Mouse (Mus musculus): Measurements from ENCODE around the gene Pdcl2. TPM values are rescaled to one million over a fixed set of nuclear protein-coding genes. Genes with fewer than 3 reads are reported as not detected.

The Pdcl2 gene
- total RNA-seq, 1 experiment from 2014 or later: 1.3 TPM

DNA sequence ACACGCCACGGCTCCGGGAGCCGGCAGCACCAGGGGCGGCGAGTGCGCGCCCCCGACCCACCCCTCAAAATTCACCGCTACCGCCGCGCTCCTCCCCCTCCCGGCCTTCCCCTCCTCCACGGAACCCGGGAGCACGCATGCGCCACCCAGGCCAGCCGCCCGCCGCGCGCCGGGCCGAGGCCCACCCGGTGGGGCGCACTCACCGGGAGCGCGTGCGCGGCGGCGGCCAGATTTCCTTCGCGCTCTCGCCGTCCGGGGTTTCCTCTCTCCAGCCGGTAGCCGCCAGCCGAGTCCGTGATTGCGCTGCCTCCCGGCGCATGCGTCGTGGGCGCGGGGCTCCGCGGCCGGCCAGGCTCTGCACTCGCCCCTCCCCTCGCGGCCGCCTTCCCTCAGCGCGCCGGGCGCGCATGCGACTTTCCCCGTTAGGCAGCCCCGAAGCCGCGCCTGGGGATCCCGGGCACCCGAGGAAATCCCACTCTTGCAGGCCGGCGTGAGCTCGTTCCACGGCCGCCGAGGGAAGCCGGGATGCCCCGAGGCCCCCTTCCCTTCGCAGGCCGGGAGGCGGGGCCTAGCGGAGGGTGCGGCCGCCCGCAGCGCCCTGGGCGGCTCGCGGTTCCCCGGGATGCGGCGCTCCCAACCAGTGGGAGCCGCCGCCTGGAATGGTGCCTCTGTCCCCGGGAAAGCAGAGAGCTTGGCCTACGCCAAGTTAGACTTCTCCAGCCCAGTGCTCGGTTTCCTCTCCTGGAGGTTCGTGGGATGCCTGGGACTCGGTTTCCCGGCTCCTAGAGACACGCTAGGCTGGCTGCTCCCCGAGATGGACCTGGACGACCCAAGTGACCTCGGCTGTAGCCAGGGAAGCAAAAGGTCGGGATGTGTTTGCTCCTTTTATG is 26.3 kb downstream of the Pdcl2 start, which contains the start of gene Clock:
TSS of gene Clock (minus strand) at position 341 of the 890 bp plus-strand sequence.
- ATAC-seq (replicated peaks; ENCODE audit: insufficient number of reproducible peaks, low FRiP score, low TSS enrichment, poor library complexity, severe bottlenecking): peak; percentile 65; the same call in 1 of the 2 replicates

GRCm38 (mm10) chr5:76303745-76304451 is 27.1 kb downstream of the Pdcl2 start:
- ATAC-seq (replicated peaks; ENCODE audit: insufficient number of reproducible peaks, low FRiP score, low TSS enrichment, poor library complexity, severe bottlenecking): peak; percentile 61

GRCm38 (mm10) chr5:76303379-76303744 is 27.6 kb downstream of the Pdcl2 start:
- no peak; the same call in 1 of the 2 replicates for ATAC-seq (replicated peaks; ENCODE audit: insufficient number of reproducible peaks, low FRiP score, low TSS enrichment, poor library complexity, severe bottlenecking)

DNA sequence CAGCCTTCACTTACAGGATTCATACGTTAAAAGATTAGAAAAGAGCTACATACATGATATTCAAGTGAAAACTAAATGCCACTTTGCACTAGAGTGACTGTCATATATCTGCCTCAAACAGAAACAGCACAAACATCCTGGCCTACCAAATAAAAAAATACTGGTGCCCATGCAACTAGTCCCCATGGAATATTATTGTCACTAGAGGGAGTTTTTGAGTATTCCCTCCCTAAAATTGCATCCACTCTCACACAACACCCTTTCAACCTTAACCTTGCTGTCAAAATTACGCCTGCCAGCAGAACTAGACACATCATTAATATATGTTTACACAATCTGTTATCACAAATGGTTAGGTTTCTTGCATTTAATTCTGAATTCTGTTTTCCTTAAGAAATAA is 28.9 kb downstream of the Pdcl2 start:
- no peak for ATAC-seq (replicated peaks; ENCODE audit: insufficient number of reproducible peaks, low FRiP score, low TSS enrichment, poor library complexity, severe bottlenecking)

DNA sequence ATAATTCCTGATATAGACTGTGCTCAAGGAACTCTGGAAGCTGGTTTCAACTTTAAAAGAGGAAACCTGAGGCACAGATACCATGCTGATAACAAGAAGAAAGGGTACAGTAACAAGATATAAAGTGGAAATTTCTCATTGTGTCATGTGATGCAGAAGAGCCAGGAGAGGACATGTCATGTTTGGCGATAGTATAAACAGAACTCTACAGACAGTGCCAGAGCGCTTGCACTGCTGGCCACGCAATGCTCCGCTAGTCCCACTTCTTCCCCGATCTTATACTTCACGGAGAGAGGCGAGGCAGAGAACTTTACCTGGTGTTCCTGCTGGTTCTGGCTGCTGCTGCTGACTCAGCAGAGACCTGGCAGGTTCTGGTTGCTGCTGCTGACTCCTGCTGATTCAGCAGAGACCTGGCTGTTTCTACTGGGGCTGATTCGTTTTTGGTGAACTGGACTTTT is 41.7 kb downstream of the Pdcl2 start:
- ATAC-seq (replicated peaks; ENCODE audit: insufficient number of reproducible peaks, low FRiP score, low TSS enrichment, poor library complexity, severe bottlenecking): no peak

DNA sequence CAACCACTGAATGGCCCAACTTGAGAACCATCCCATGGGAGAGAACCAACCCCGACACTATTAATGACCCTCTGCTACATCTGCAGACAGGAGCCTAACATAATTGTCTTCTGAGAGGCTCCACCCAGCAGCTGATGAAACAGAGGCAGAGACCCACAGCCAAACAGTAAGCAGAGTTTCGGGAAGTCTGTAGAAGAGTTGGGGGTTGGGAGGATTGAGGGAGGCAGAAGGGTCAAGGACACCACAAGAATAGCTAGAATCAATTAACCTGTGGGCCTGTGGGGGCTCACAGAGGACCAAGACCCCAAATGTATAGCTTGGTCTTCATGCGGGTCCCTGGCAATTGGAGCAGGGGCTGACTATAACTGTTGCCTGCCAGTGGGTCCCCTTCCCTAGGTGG is 42.7 kb downstream of the Pdcl2 start:
- ATAC-seq (replicated peaks; ENCODE audit: insufficient number of reproducible peaks, low FRiP score, low TSS enrichment, poor library complexity, severe bottlenecking): no peak

GRCm38 (mm10) chr5:76287062-76287461 is 43.9 kb downstream of the Pdcl2 start:
- ATAC-seq (replicated peaks; ENCODE audit: insufficient number of reproducible peaks, low FRiP score, low TSS enrichment, poor library complexity, severe bottlenecking): no peak

GRCm38 (mm10) chr5:76285699-76286098 is 45.3 kb downstream of the Pdcl2 start:
- no peak for ATAC-seq (replicated peaks; ENCODE audit: insufficient number of reproducible peaks, low FRiP score, low TSS enrichment, poor library complexity, severe bottlenecking)

GRCm38 (mm10) chr5:76283890-76284289 is 47.1 kb downstream of the Pdcl2 start:
- ATAC-seq (replicated peaks; ENCODE audit: insufficient number of reproducible peaks, low FRiP score, low TSS enrichment, poor library complexity, severe bottlenecking): no peak

GRCm38 (mm10) chr5:76274977-76275376 is 56.0 kb downstream of the Pdcl2 start:
- ATAC-seq (replicated peaks; ENCODE audit: insufficient number of reproducible peaks, low FRiP score, low TSS enrichment, poor library complexity, severe bottlenecking): no peak

Other genes with a start within 250 kb of the Pdcl2 start
- gene Srd5a3, start 190.9 kb downstream of the Pdcl2 start, total RNA-seq (2017): 42.6 to 47.3 TPM (median 45.9 TPM) in 3 replicates
- gene Tmem165, start 147.3 kb downstream of the Pdcl2 start, total RNA-seq (2017): 34.7 to 57.4 TPM (median 42.1 TPM) in 3 replicates
- 31.7 to 36.2 TPM (median 33.7 TPM) in 3 replicates for gene Clock, start 26.4 kb downstream of the Pdcl2 start, total RNA-seq (2017)
- not detected in 3 replicates for gene Nmu, start 32.6 kb upstream of the Pdcl2 start, total RNA-seq (2017)
- not detected in 3 replicates for gene Gm7271, start 152.9 kb upstream of the Pdcl2 start, total RNA-seq (2017)
- 71.5 to 89.2 TPM (median 82.8 TPM) in 3 replicates for gene Exoc1, start 198.2 kb upstream of the Pdcl2 start, total RNA-seq (2017)